Mouse (Mus musculus) midbrain, embryonic 10.5 days (tissue): ENCODE data around the gene Nup62. TPM values are rescaled to one million over a fixed set of nuclear protein-coding genes. Genes with fewer than 3 reads are reported as not detected.
A peak's percentile ranks its signal among the peaks of the same experiment; 100 is the strongest.

Source experiments
- DNase-seq: peaks from one replicate; pipeline ENCODE4 v3.0.0-alpha.2; 2017; ENCODE audit warnings: low spot score
- H3K27ac ChIP-seq: fragments of 300-500 bp; sonication (generic); replicated peaks from 2 replicates; pipeline ENCODE4 v1.5.1; 2016; ENCODE audit warnings: mild to moderate bottlenecking
- H3K27me3 ChIP-seq: fragments of 300-500 bp; sonication (generic); 2 replicates; pipeline ENCODE4 v1.6.1; 2016; ENCODE audit warnings: low read depth, mild to moderate bottlenecking; ENCODE audit not compliant: poor library complexity, severe bottlenecking
- H3K36me3 ChIP-seq: fragments of 300-500 bp; sonication (generic); 2 replicates; pipeline ENCODE4 v1.6.1; 2016; ENCODE audit warnings: mild to moderate bottlenecking, moderate library complexity
- H3K4me1 ChIP-seq: fragments of 300-500 bp; sonication (generic); 2 replicates; pipeline ENCODE4 v1.6.1; 2016
- H3K4me3 ChIP-seq: fragments of 300-500 bp; sonication (generic); 2 replicates; pipeline ENCODE4 v1.5.1; 2016; ENCODE audit warnings: mild to moderate bottlenecking, moderate library complexity
- H3K9me3 ChIP-seq: fragments of 300-500 bp; sonication (generic); replicated peaks from 2 replicates; pipeline ENCODE4 v1.6.1; 2016; ENCODE audit warnings: mild to moderate bottlenecking
- WGBS: fragments of 180-500 bp; shearing (Covaris S2); methylation state at CpG from one replicate; pipeline ENCODE4 v1.1.7; 2016; 5-methylcytosine and 5-hydroxymethylcytosine counted together
- polyA plus RNA-seq: library from polyadenylated mRNA; unstranded; fragments of >200 nt; fragmentation: Nextera tagmentation; extraction: Ambion mirVana; gene quantifications from 2 replicates; pipeline ENCODE4 v1.2.1, GENCODE M21; 2016

Nup62 gene
- polyA plus RNA-seq, 1 experiment from 2014 or later = 162 TPM

DNA sequence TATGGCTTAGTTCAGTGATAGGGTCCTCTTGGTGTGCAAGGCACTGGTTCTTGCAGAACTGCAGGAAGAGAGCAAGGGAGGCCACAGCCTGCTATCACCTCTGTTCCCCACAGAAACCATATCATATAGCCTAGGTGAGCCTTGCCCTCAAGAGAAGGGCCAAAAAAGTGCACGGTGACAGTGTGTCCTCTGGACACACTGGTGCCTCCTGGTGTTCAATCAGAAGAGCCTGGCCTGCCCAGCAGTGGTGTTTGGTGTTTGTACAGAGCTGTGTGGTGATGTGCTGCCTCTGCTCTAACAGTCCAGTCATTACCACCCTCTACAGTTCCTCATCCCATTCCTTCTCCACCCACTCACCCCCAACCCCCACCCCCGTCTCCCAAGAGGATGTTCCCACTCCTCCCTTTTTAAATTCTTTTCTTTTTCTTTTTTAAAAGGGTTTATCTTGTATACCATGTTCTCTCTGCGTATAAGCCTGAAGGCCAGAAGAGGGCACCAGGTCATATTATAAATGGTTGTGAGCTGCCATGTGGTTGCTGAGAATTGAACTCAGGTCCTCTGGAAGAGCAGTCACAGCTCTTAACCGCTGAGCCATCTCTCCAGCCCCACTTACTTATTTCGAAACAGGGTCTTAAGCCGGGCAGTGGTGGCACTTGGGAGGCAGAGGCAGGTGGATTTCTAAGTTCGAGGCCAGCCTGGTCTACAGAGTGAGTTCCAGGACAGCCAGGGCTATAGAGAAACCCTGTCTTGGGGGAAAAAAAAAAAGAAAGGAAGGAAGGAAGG is 6.0 kb downstream of the Nup62 start:
- Histone ChIP-seq H3K4me1 (peaks cover 66% of the 10 kb centered on the region), H3K4me3 (no peak overlapping the region), H3K36me3 (peaks cover 57% of the 10 kb centered on the region), H3K9me3 (no peaks in the 10 kb centered on the region), H3K27me3 (no peaks in the 10 kb centered on the region), H3K27ac (no peak overlapping the region)
- WGBS = 85% methylated on average over 7 of the region's 7 CpGs
- no peak for DNase-seq

DNA sequence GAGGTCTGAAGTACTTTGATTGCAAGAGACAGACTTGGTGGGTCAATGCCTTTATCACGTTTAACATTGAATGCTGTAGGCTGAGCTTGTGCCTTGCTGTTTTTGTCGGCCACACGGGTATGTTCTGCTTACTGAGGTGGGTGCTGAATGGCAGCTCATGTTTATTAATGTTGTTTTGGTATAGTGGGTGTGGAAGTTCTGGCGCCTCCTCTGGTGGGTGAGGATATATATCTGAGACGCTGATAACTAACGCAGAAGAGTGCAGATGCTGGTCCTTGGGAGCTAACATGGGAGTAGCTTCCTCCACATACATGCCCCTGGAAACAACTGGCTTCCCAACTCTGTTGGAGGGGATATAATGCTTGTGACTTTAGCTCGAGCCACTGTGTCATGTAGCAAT is 7.5 kb downstream of the Nup62 start:
- Histone ChIP-seq H3K36me3 (peaks cover 68% of the 10 kb centered on the region), H3K27me3 (no peaks in the 10 kb centered on the region), H3K27ac (no peak overlapping the region), H3K9me3 (no peaks in the 10 kb centered on the region), H3K4me3 (no peak overlapping the region), H3K4me1 (peaks cover 53% of the 10 kb centered on the region)
- WGBS = 54% methylated on average over 7 of the region's 7 CpGs
- no peak for DNase-seq

DNA sequence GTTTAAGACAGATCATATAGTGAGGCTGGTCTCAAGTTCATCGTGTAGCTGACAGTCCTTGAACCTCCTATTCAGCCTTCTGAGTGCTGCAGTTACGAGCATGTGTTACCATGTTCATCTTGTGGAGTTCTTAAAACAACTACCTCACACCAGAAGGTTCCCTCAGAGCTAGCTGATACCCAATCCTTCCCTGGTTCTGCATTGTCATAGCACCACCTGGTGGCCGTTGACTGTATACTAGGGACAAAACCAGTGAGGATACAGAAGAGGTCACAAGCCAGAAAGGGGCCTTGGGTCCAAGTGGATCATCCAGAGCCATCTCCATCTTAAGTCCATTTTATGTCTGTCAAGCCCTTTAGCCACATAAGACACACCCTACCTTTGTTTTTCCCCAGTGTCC is 9.0 kb downstream of the Nup62 start:
- no peak overlapping the region for H3K4me3 ChIP-seq
- DNase-seq = peak; percentile 70
- H3K27me3 ChIP-seq = no peaks in the 10 kb centered on the region
- H3K4me1 ChIP-seq = peaks cover 38% of the 10 kb centered on the region
- H3K27ac ChIP-seq = no peak overlapping the region
- H3K9me3 ChIP-seq = no peaks in the 10 kb centered on the region
- WGBS = 40% methylated on average over 3 of the region's 3 CpGs
- H3K36me3 ChIP-seq = peaks cover 70% of the 10 kb centered on the region

DNA sequence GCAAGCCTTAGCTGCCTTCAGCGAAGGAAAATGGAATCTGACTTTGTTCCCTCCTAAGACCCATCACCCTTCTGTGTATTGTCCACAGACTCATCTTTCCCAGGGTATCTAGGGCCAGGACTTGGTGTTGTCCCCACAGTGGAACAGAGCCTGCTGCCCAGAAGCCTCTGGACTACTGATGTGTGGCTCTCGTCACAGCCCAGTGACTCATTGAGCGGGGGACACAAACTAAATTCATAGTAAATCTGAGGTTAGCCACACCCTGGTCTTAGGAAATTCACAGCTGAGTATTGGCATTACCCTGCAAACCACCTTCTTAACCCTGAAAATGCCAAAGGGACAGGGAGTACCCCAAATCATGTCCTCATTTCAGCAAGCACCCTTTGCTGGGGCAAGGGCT is 10.9 kb downstream of the Nup62 start:
- DNase-seq = no peak
- no peak overlapping the region for H3K4me3 ChIP-seq
- no peaks in the 10 kb centered on the region for H3K9me3 ChIP-seq
- no peak overlapping the region for H3K27ac ChIP-seq
- peaks cover 21% of the 10 kb centered on the region for H3K4me1 ChIP-seq
- 89% methylated on average over 3 of the region's 3 CpGs for WGBS
- peaks cover 73% of the 10 kb centered on the region for H3K36me3 ChIP-seq
- H3K27me3 ChIP-seq = no peaks in the 10 kb centered on the region

DNA sequence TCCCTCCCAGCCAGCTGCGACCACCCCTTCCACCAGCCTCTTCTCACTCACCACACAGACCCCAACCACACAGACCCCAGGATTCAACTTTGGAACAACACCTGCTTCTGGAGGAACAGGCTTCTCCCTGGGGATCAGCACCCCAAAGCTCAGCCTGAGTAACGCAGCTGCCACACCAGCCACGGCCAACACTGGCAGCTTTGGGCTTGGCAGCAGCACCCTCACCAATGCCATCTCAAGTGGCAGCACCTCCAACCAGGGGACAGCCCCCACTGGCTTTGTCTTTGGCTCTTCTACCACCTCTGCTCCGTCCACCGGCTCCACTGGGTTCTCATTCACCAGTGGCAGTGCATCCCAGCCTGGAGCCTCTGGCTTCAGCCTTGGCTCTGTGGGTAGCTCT is 12.8 kb downstream of the Nup62 start:
- Histone ChIP-seq H3K4me3 (peak overlapping the region; percentile 14; the same call in 1 of the 2 replicates), H3K9me3 (no peaks in the 10 kb centered on the region), H3K27ac (no peak overlapping the region), H3K4me1 (peaks cover 11% of the 10 kb centered on the region), H3K27me3 (no peaks in the 10 kb centered on the region), H3K36me3 (peaks cover 74% of the 10 kb centered on the region)
- DNase-seq = no peak
- 94% methylated on average over 5 of the region's 5 CpGs for WGBS

DNA sequence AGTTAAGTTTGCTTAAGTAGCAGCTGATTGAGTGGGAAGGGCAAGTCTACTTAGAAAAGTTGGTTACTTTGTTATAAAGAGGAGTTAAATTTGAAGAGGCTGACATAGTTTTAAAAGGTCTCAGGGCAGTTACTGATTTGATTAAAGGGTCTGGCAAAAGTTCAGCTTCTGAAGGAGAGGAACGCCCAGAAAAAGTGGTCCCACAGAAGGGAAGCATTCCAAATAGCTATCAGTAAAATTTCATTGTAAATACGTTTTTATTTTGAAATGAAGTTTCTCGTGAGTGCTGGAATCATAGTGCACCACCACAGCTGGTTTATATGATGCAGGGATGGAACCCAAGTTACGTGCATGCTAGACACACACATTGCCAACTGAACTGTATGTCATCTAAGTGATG is 16.9 kb downstream of the Nup62 start:
- H3K27ac ChIP-seq = no peak overlapping the region
- WGBS = 83% methylated on average over 4 of the region's 4 CpGs
- DNase-seq = no peak
- H3K36me3 ChIP-seq = peaks cover 49% of the 10 kb centered on the region
- H3K9me3 ChIP-seq = no peaks in the 10 kb centered on the region
- no peak overlapping the region for H3K4me3 ChIP-seq
- peaks cover 5% of the 10 kb centered on the region; the same call in 1 of the 2 replicates for H3K4me1 ChIP-seq
- 0 out of 2 replicates have a peak, but pooled peaks cover under 1% of the 10 kb centered on the region for H3K27me3 ChIP-seq

DNA sequence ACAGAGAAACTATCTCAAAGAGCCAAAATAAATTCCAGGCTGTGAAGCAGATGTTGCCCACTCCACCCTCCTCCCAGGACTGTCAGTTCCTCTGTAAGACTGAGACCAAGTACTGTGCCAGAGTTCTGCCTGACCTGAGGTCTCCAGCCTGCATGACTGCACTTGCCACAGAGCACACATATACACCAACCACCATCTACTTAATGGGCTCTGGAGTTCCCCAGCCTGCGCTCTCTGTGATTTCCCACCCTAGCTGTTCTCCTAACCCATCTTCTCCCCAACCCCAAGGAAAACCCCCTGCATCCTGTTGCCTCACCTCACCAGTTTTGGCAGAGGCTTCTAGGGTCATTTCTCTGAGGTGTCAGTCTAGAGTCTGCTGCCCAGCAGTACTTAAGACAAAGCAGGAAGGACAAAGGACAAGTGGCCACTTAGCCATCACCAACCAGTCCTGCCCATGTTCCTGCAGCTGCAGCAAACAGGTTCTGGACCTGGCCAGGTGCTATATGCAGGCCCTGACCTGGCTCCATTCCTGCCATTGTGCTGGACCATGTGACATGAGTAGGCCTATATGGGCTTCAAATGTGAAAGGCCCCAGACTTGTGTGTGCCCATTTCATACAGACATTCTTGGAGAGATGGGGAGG is 19.6 kb downstream of the Nup62 start:
- H3K27me3 ChIP-seq = peaks cover 28% of the 10 kb centered on the region
- H3K36me3 ChIP-seq = peaks cover 29% of the 10 kb centered on the region
- no peak overlapping the region for H3K27ac ChIP-seq
- WGBS = 95% methylated on average over 1 of the region's 1 CpGs
- H3K4me1 ChIP-seq = peaks cover 22% of the 10 kb centered on the region
- no peak overlapping the region for H3K4me3 ChIP-seq
- no peaks in the 10 kb centered on the region for H3K9me3 ChIP-seq
- DNase-seq = no peak

DNA sequence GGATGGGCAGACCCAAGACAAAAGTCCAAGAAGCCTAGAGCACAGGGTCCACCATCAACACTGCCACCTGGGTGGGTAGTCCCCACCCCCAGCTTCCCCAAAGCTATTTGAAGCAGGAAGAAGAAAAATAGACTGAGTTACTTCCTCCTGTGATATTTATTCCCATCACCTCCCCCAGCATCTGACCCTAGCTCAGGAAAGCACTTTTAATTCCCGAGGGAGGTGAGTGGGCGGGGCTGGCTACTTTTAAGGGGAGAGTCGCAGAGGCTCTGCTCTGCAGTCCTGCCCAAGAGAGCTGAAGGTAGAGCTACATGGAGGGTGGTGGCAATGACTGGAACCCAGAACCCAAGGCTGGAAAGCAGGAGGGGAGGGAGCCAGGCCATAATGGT is 20.1 kb downstream of the Nup62 start:
- Histone ChIP-seq H3K36me3 (peaks cover 29% of the 10 kb centered on the region), H3K9me3 (no peaks in the 10 kb centered on the region), H3K4me3 (no peak overlapping the region), H3K27me3 (peaks cover 33% of the 10 kb centered on the region), H3K27ac (no peak overlapping the region), H3K4me1 (peaks cover 25% of the 10 kb centered on the region)
- DNase-seq = no peak
- 63% methylated on average over 3 of the region's 3 CpGs for WGBS

DNA sequence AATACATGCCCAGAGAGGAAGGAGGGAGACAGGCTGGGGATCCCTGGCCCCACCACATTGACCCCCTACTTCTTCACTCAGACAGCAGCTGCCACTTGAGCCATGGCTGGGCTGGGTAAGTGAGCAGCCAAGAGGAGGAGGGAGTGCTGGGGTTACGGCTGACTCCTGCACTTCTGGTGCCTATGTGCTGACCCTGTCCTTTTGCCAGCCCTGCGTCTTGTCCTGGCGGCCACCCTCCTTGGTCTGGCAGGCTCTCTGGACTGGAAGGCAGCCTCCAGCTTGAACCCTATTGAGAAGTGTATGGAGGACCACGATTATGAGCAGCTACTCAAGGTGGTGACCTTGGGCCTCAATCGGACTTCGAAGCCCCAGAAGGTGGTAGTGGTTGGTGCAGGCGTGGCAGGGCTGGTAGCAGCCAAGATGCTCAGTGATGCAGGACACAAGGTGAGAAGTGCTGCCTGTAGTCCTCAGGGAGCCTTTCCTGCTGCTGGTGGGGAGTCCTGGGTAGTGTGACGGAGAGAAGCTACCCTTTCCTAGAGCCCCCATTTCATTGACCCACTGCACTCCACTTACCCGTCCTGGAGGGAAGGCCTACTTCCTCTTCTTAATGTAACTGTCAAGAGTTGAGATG is 20.6 kb downstream of the Nup62 start:
- Histone ChIP-seq H3K27ac (no peak overlapping the region), H3K27me3 (peaks cover 39% of the 10 kb centered on the region), H3K36me3 (peaks cover 28% of the 10 kb centered on the region), H3K9me3 (no peaks in the 10 kb centered on the region), H3K4me1 (peaks cover 25% of the 10 kb centered on the region), H3K4me3 (no peak overlapping the region)
- 87% methylated on average over 9 of the region's 9 CpGs for WGBS
- no peak for DNase-seq

DNA sequence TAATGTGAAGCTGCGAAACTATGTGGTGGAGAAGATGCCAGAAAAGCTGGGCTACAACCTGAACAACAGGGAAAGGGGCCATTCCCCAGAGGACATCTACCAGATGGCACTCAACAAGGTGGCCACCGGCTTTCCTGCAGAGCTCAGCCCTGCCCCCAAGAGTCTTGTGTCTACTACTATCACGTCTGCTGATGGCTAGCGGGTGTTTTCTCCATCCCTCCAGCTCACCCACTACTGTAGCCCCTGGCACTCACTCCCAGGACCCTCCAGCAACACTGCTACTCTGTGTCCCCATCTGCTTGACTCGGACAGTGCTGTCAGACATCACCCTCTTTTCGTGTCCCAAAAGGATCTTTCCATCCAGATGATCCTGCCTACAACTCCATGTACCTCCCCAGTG is 22.2 kb downstream of the Nup62 start:
- 90% methylated on average over 6 of the region's 6 CpGs for WGBS
- peaks cover 42% of the 10 kb centered on the region for H3K27me3 ChIP-seq
- peaks cover 32% of the 10 kb centered on the region for H3K36me3 ChIP-seq

DNA sequence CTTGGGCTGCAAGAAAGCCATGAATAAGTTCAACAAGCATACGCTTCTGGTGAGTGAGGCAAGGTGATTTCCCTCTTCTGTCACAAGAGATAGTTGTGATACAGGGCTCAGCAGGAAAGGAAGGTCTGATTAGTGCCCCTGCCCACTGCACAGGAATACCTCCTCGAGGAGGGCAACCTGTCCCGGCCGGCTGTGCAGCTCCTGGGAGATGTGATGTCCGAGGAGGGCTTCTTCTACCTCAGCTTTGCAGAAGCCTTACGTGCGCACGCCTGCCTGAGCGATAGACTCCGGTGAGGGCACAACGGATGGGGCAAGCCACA is 23.2 kb downstream of the Nup62 start:
- DNase-seq = no peak
- H3K9me3 ChIP-seq = no peaks in the 10 kb centered on the region
- H3K36me3 ChIP-seq = peaks cover 43% of the 10 kb centered on the region
- H3K27me3 ChIP-seq = peaks cover 42% of the 10 kb centered on the region
- H3K27ac ChIP-seq = no peak overlapping the region
- H3K4me3 ChIP-seq = peak overlapping the region; percentile 46
- 32% methylated on average over 11 of the region's 11 CpGs for WGBS
- peaks cover 25% of the 10 kb centered on the region for H3K4me1 ChIP-seq

More for the DNA sequence above, 22.2 kb downstream of the Nup62 start:
- Histone ChIP-seq H3K4me1 (peaks cover 25% of the 10 kb centered on the region), H3K4me3 (no peak overlapping the region), H3K27ac (no peak overlapping the region), H3K9me3 (no peaks in the 10 kb centered on the region)
- no peak for DNase-seq

DNA sequence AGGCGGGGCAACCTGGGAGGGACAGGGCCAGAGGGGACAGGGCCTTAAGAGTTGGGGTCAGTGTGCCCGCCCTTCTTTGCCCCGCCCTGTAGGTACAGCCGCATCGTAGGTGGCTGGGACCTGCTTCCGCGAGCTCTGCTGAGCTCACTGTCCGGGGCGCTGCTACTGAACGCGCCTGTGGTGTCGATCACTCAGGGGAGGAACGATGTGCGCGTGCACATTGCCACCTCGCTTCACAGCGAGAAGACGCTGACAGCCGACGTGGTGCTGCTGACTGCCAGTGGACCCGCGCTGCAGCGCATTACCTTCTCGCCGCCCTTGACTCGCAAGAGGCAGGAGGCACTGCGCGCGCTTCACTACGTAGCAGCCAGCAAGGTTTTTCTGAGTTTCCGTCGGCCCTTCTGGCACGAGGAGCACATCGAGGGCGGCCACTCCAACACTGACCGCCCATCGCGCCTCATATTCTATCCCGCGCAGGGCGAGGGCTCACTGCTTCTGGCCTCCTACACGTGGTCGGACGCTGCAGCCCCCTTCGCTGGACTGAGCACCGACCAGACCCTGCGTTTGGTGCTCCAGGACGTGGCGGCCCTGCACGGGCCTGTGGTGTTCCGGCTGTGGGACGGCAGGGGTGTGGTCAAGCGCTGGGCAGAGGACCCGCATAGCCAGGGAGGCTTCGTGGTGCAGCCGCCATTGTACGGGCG is 23.8 kb downstream of the Nup62 start:
- Histone ChIP-seq H3K27ac (peak overlapping the region; percentile 52; the same call in 1 of the 2 replicates), H3K4me3 (peak overlapping the region; percentile 46), H3K27me3 (peaks cover 42% of the 10 kb centered on the region), H3K4me1 (peaks cover 25% of the 10 kb centered on the region), H3K36me3 (peaks cover 48% of the 10 kb centered on the region), H3K9me3 (no peaks in the 10 kb centered on the region)
- DNase-seq = peak; percentile 51
- 3% methylated on average over 58 of the region's 58 CpGs for WGBS
